Mouse (Mus musculus): ENCODE results near the gene Ubxn4.

DNA sequence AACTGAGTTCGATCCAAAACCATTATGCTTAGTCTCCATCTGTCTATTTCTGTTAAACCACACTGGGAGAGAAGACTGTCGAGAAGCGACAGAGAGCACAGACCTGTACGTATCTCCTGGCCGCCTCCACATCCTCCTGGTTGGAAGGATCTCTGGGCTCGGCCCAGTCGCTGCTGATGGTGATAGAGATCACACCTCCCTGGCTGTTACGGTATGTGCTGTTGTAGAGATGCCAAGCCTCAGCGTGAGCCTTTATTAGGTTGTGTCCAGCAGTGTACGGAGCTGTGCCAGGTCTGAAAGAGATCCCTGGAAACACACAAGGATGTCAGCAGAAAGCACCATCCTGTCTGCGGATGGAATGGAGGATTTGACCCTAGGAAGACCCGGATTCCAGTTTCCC lies 49.8 kb downstream of the Ubxn4 start:
- TF ChIP-seq MAX (IDR thresholded peaks at IDR 0.05) (no peak), CEBPB (IDR thresholded peaks at IDR 0.05; ENCODE audit: low read depth) (no peak), USF1 (IDR thresholded peaks at IDR 0.05; ENCODE audit: low read depth) (no peak), CTCF (IDR thresholded peaks at IDR 0.05; ENCODE audit: control insufficient read depth, insufficient read depth, insufficient read length) (no peak), MYOG (IDR thresholded peaks at IDR 0.05; ENCODE audit: control insufficient read depth, extremely low read depth, insufficient read length) (no peak)
